ENCODE assay signal across 7 mouse cellular contexts in the genomic region with DNA sequence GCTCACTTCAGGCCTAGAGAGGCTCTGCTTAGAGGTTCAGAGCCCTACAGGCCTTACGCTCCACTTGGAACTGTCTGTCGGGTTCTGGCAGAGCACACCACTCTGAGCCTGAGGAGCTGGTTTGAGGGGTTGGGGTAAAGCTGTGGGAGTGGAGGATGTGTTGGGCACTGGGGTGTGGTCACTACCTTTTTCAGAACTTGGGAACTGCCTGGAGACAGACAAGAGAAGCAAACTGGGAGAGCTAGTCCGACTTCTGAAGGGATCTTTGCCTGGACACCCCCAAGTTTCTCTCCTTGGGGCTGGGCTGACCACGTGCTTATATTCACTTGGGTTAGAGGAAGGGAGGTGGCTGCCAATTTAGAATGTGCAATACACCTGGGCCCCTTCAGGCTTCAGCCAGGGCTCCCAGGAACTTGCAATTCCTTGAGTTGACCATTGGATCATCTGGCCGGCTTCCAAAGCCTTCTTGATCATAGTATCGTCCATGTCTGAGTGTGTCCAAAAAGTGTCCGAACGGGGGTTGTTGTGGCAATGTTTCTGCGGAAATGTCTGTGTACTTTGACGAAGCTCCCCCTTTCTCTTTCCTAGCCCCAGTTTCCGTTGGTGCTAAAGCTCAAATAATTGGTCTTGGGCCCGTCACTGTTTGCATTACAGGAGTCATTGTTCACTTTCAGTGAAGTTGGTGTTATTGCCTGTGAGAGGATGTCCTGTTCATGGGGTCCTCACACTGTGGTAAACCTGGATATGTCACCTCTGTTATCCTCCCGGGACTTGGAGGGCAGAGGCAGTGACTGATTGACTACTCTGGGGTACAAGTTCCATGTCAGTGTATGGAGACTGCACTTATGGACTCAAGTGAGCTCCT. TPM values are rescaled to one million over a fixed set of nuclear protein-coding genes. Genes with fewer than 3 reads are reported as not detected.
DNase-seq lines count a peak whose midpoint lies in the region; ATAC-seq and TF ChIP-seq lines count a peak whose summit lies in the region.

No protein-coding gene starts in this region.

- no peak overlapping the region for H3K9ac ChIP-seq in limb, embryonic 12.5 days (replicated peaks)
- H3K9ac ChIP-seq in stomach, postnatal 0 days (ENCODE audit: low read length): peak overlapping the region; percentile 97

- peak overlapping the region; percentile 79 for H3K4me2 ChIP-seq in limb, embryonic 12.5 days
- H3K4me2 ChIP-seq in stomach, postnatal 0 days (replicated peaks; ENCODE audit: low read depth): peak overlapping the region; percentile 76

- no peak for TF ChIP-seq EP300 in stomach, postnatal 0 days (optimal IDR thresholded peaks at IDR 0.05)

- ATAC-seq in limb, embryonic 12.5 days (ENCODE audit: insufficient number of reproducible peaks, insufficient read depth, low FRiP score, low TSS enrichment, low read depth): no peak
- ATAC-seq in stomach, postnatal 0 days (ENCODE audit: low FRiP score, low TSS enrichment): no peak

- H3K4me3 ChIP-seq in E14TG2a.4 (replicated peaks; ENCODE audit: low read length): peak overlapping the region; percentile 79
- peak overlapping the region; percentile 81 for H3K4me3 ChIP-seq in limb, embryonic 12.5 days (replicated peaks)
- H3K4me3 ChIP-seq in stomach, postnatal 0 days (ENCODE audit: low read depth, low read length): peak overlapping the region; percentile 91

- intact Hi-C loops in heart, postnatal 14 days (cut with DNase I): loop anchor here (1.0 to 2.0 kb wide), 3 partner anchors 63 to 90 kb away; no protein-coding TSS in a partner anchor

- DNase-seq in adrenal gland, postnatal 25 days: peak; percentile 40
- DNase-seq in heart, postnatal 14 days: peak; percentile 47 to 67
- peak; percentile 42 for DNase-seq in stomach, postnatal 0 days (ENCODE audit: low spot score)
- no peak for DNase-seq in thymus, postnatal 10 days (ENCODE audit: low spot score in 2 of 2)
- DNase-seq in left cerebral cortex, adult 11 months (ENCODE audit: low spot score): no peak

- no peaks in the 10 kb centered on the region for H3K36me3 ChIP-seq in E14TG2a.4 (ENCODE audit: insufficient read depth, low read length)
- no peaks in the 10 kb centered on the region for H3K36me3 ChIP-seq in limb, embryonic 12.5 days
- no peaks in the 10 kb centered on the region for H3K36me3 ChIP-seq in stomach, postnatal 0 days (ENCODE audit: control insufficient read depth, insufficient read depth, low read length)

- peaks cover 85% of the 10 kb centered on the region for H3K4me1 ChIP-seq in E14TG2a.4 (replicated peaks; ENCODE audit: low read depth, low read length)
- peaks cover 50% of the 10 kb centered on the region for H3K4me1 ChIP-seq in limb, embryonic 12.5 days (replicated peaks)
- H3K4me1 ChIP-seq in stomach, postnatal 0 days (replicated peaks; ENCODE audit: control insufficient read depth, insufficient read depth): peaks cover 31% of the 10 kb centered on the region

- H3K9me3 ChIP-seq in E14TG2a.4 (ENCODE audit: low read length): no peaks in the 10 kb centered on the region
- no peaks in the 10 kb centered on the region for H3K9me3 ChIP-seq in limb, embryonic 12.5 days
- no peaks in the 10 kb centered on the region for H3K9me3 ChIP-seq in stomach, postnatal 0 days (ENCODE audit: control insufficient read depth, low read length)

- peaks cover 17% of the 10 kb centered on the region for H3K27me3 ChIP-seq in E14TG2a.4 (ENCODE audit: insufficient read depth, low read length)
- H3K27me3 ChIP-seq in limb, embryonic 12.5 days: no peaks in the 10 kb centered on the region
- H3K27me3 ChIP-seq in stomach, postnatal 0 days (ENCODE audit: control insufficient read depth, insufficient read depth, low read length): no peaks in the 10 kb centered on the region

- H3K27ac ChIP-seq in limb, embryonic 12.5 days: peak overlapping the region; percentile 96
- peak overlapping the region; percentile 99 for H3K27ac ChIP-seq in stomach, postnatal 0 days (replicated peaks)

- 85% methylated on average over 13 of the region's 13 CpGs for WGBS in limb, embryonic 12.5 days
- 32% methylated on average over 13 of the region's 13 CpGs for WGBS in stomach, postnatal 0 days

- no peak for TF ChIP-seq CTCF in E14TG2a.4 (conservative IDR thresholded peaks at IDR 0.05; ENCODE audit: low read length)
- no peak for TF ChIP-seq CTCF in stomach, postnatal 0 days (IDR thresholded peaks at IDR 0.05; ENCODE audit: low read depth)

RNA-seq across cellular contexts. Expression of gene Ahnak, which starts 3.0 kb away (rescaled TPM):
- total RNA-seq in adrenal gland, postnatal 25 days (2021): 93.0 and 106 TPM in 2 replicates
- total RNA-seq in heart, postnatal 14 days (2021): 100 to 1,000 TPM; 288 to 310 TPM
- polyA plus RNA-seq in limb, embryonic 12.5 days (2016; fragmentation: Nextera tagmentation; extraction: Ambion mirVana): 20.5 and 24.1 TPM in 2 replicates
- 86.6 and 103 TPM in 2 replicates for polyA plus RNA-seq in stomach, postnatal 0 days (2015; fragmentation: Nextera tagmentation; extraction: Ambion mirVana)

RNA-seq across cellular contexts. Expression of gene Eef1g, which starts 25.3 kb away (rescaled TPM):
- 327 and 416 TPM in 2 replicates for total RNA-seq in adrenal gland, postnatal 25 days (2021)
- total RNA-seq in heart, postnatal 14 days (2021): 100 to 1,000 TPM; 220 to 273 TPM
- polyA plus RNA-seq in limb, embryonic 12.5 days (2016; fragmentation: Nextera tagmentation; extraction: Ambion mirVana): 472 and 476 TPM in 2 replicates
- 240 and 247 TPM in 2 replicates for polyA plus RNA-seq in stomach, postnatal 0 days (2015; fragmentation: Nextera tagmentation; extraction: Ambion mirVana)

RNA-seq across cellular contexts. Expression of gene Tut1, which starts 38.5 kb away (rescaled TPM):
- 23.1 and 23.6 TPM in 2 replicates for total RNA-seq in adrenal gland, postnatal 25 days (2021)
- total RNA-seq in heart, postnatal 14 days (2021): 1 to 10 TPM; 7.6 TPM
- 37.9 and 39.7 TPM in 2 replicates for polyA plus RNA-seq in limb, embryonic 12.5 days (2016; fragmentation: Nextera tagmentation; extraction: Ambion mirVana)
- polyA plus RNA-seq in stomach, postnatal 0 days (2015; fragmentation: Nextera tagmentation; extraction: Ambion mirVana): 14.9 and 15.8 TPM in 2 replicates

RNA-seq across cellular contexts. Expression of gene Mta2, which starts 50.4 kb away (rescaled TPM):
- total RNA-seq in adrenal gland, postnatal 25 days (2021): 98.6 and 104 TPM in 2 replicates
- total RNA-seq in heart, postnatal 14 days (2021): 10 to 100 TPM; 42.1 to 44.8 TPM
- 227 and 231 TPM in 2 replicates for polyA plus RNA-seq in limb, embryonic 12.5 days (2016; fragmentation: Nextera tagmentation; extraction: Ambion mirVana)
- 68.0 and 69.3 TPM in 2 replicates for polyA plus RNA-seq in stomach, postnatal 0 days (2015; fragmentation: Nextera tagmentation; extraction: Ambion mirVana)

Comparison
In these comparisons a context has a peak if more than half of its experiments do, and no peak if none do; other contexts are left out.
1. DNase-seq: peak in adrenal gland, postnatal 25 days (single experiment), heart, postnatal 14 days (2 of 2) and stomach, postnatal 0 days (single experiment); none in thymus, postnatal 10 days (0 of 2) and left cerebral cortex, adult 11 months (single experiment).
2. Peak in every context shown above with its lines, with median percentiles within 50 percentile points of each other: H3K4me3 ChIP-seq.